Mouse (Mus musculus) ES-CJ7 (cell line): Measurements from ENCODE around the gene Mrpl38.

Experiments
- DNase-seq: peaks from one replicate; pipeline ENCODE4 v3.0.0; 2011; ENCODE audit warnings: low read depth, low spot score

Mrpl38 gene

DNA sequence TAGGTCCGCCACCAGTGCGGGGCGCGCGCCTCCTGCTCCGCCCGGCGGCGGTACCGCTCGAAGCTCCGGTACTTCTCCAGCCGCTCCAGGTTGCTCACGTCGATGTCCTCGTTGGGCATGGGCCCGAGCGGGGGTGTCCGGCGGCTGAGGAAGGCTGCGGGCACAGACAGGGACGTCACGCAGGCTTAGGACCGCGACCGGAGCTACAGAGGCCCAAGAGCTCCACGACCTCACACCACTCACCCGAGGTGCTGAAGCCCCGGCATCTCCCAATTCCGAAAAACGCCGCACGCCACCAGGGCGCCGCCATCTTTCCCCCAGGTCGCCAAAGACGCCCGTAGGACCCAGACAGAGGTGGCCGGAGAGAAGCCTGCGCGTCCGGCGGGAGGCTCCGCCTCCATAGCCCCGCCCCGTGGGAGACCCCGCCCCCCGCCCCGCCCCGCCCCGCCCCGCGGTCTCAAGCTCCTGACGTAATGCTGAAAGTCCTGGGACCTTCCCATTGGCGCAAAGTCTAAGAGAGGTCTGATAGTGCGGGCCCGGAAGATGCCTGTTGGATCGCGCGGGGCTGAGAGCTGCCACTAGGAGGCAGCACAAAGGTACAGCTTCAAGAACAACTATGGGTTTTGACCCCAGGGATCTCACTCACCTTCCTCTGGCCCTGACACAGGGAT, at the start of gene Mrpl38:
Gene Mrpl38 (minus strand): TSS at position 401 of the 671 bp plus-strand sequence.
- peak; percentile 99 for DNase-seq

DNA sequence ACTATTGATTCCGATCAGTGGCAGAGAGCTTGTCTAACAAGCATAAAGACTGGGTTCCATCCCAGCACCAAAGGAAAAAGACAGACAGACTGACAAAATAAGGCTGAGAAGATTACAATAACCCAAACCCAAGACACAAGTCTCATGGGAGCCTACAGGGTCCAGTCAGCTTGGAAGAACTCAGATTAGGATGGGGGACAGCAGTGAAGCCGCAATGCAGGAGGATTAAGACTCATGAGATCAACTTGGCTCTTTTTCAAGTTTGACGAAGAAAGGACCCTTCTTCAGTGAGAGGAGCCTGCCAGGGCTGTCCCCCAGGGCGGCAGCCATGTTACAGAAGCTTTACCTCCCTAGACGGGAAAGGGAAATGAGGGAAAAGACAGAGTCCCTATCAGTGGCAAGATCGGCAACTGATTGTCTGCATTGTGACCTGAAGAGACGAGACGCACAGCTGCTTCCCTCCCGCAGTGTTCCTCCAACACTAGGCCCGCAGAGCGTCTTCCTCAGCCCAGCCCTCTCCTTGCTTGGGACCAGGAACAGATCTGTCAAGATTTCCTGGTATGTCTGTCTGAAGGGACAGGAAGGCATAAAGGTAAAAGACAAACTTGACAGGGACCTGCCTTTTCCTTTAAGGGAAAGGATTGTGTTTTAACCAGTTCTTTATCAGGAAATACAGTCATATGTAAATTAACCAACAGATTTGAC, 48.7 kb upstream of the Mrpl38 start:
- peak; percentile 58 for DNase-seq

DNA sequence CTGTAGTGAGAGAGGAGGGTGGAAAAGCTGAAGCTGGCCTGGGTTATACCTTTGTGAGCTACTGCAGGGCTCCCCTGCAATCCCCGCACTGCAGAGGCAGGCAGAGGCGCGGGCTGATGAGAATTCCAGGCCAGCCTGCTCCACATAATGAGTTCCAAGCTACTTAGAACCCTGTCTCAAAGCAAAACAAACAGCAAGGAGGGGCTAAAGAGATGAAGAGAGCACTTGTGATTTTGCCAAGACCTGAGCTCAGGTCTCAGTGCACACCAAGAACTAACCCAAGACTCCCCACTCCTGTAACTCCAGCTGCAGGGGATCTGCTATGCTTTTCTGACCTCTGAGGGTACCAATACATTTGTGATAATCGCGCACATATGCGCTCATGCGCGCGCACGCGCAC, 47.7 kb upstream of the Mrpl38 start:
- no peak for DNase-seq

DNA sequence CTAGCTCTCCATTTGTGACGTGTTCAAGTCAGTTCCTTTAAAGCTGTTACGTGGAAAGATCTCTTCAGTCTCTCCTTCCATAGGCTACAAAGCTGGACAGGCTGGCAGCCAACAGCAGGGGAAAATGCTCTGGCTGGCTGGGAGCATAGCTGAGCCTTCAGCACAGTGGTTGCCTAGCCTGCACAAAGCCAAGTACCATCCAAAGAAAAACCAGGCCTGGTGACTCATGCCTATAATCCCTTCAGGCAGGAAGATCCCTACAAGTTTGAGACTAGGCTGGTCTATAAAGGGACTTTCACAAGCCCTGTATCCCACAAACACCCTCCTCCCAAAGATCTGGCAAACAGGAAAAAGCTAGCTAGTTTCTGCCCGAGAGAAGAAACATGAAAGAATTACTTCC, 47.2 kb upstream of the Mrpl38 start:
- no peak for DNase-seq

DNA sequence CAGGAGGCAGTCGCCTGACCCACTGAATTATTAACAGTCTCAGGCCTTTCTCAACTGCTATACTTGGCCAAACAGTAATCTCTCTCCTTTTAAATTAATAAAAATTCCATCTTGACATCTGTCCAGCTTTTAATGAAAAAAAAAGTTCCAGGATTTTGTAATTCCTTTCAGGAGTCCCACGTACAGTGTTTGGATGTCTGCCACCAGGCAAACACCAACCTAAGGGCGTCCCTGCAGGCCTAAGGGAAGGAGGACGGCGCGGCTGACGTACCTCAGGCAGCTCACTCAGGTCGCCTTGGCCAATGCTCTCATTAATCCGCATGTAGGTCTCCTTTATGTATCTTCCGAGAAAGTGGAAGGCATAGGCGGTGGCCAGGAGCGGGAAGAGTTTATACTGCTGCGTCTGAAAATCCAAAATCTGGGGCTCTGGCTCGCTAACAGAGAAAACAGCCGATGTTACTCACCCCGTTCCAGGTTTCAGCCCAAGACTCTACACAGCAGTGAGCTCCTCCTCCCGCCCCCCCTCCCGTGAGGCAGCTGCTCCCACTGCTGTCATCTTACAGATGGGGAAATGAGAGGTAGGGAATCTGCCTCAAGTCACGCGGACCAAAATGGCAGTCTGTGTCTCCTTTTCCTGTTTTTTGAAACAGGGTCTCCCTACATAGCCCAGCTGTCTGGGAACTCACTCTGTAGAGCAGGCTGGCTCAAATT, 39.9 kb upstream of the Mrpl38 start:
- DNase-seq: no peak

DNA sequence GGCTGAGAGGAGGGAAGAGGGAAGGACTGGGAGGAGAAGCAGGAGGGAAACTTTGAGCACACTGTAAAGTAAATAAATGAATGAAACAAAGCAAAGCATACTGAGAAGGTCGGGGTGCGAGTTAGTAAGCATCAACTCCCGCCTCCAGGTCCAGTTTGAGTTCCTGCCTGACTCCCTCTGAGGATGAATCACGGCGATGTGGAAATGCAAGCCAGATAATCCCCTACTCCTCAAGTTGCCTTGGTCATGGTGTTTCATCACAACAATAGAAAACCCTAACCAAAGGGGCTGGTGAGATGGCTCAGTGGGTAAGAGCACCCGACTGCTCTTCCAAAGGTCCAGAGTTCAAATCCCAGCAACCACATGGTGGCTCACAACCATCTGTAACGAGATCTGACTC, 37.3 kb upstream of the Mrpl38 start:
- no peak for DNase-seq

DNA sequence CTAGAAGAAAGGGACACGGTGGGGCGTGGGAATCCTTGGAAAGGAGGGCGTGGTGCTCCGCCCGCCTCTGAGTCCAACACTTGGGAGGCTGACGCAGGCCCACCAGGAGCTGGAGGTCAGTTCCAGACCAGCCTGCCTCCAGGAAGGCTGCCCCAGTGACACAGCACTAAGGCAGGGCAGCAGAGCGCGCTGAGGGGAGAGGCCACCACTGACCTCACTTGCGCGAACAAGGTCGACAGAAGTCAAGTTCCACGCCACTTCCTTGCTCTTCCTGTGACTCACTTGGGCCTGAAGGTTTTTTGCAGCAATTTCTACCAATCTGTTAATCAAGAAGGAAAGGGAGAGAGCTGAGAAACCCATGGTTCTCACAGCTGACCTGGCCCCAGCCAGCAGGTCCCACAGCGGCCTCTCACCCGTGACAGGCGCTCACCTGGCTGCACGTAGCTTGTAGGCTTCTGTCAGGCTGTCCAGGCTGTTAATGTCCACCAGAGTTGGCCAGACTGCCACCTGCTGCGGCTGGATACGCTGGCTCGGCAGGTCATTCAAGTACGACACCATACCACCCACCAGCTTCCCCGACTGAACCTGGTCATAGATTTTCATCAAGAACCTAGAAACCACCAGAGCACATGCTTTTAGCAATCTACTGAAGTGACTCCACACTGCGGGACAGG, 36.2 kb upstream of the Mrpl38 start:
- DNase-seq: no peak

DNA sequence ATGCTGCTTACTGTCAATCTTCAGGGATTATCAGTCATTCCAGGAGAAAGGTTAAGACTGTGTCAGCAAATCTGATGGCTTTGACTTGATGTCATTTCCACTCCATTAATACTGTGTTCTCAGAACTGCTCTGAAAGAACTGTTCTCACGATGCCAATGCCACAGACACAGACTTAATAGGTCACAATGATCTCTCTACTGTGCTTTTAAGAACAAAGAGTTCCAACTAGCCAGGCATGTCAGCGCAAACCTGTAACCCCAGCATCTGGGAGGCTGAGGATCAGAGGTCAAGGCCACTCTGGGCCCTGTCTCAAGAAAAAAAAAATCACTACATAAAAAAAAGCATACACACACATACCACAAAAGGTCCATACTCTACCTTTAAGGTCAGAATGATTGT, 33.3 kb upstream of the Mrpl38 start:
- DNase-seq: no peak

DNA sequence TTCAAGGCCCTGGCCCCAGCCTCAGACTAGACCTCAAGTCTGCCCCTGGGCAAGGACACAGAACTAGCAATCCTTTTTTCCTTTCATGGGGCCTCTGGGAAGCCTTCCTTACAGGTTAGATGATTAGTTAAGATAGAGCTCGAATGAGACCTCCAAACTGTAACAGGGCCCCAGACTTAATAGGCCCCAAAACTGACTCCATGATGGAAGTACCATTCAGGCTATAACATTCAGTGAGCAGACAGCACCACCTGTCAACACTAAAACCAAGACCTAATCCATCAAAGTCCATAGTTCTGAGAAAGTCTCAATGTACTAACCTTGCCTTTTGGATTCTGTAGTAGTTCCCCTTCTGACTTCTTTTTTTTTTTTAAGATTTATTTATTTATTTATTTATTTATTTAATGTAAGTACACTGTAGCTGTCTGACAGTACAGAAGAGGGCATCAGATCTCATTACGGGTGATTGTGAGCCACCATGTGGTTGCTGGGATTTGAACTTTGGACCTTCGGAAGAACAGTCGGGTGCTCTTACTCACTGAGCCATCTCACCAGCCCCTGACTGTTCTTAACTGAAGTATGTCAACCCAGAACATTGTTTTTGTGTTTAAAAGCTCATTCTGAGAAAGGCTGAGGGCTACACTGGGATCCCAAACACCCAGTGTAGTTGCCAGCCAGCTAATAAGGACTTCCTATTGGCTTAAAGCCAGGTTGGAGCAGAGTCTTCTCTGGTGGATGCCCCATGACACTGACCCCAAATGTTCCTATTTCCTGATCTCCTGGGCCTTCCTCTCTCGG, 31.5 kb upstream of the Mrpl38 start:
- no peak for DNase-seq

DNA sequence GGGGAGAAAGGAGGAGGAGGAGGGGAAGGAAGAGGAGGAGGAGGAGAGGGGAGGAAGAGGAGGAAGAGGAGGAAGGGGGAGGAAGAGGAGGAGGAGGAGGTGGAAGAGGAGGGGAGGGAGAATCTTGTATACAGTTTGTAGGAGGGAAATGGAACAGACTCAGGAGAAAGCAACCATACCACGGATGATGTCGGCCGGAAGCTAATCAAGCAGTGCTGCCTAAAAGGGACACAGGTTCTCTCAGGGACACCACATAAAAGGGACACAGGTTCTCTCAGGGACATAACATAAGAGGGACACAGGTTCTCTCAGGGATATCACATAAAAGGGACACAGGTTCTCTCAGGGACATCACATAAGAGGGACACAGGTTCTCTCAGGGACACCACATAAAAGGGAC, 30.5 kb upstream of the Mrpl38 start:
- DNase-seq: no peak

DNA sequence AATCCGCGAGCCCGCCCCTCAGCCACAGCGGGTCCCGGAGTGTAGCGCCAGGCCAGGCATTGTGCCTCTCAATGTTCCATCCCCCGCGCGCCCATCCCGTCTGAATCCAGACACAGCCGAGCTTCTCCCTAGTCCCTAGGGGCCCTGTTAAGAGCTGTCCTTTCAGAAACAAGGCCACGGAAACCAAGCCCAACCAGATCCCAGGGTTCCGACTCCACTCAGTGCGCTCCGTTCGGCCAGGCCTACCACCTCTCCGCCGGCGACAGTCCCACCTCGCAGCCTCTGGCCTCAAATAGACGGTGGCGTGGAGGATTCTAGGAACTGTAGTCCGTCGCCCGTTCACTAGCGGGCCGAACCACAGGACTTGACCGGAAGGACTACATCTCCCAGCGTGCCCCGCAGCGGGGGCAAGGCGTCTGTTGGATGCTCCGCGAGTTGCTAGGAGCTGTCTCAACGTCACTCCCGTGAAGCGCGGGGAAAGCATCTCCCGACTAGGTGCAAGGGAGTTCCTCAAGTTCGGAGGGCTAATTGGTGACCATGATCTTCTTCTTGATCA, 29.3 kb upstream of the Mrpl38 start, which contains the start of gene Fbf1:
Gene Fbf1 (minus strand): TSS at position 283 of the 556 bp plus-strand sequence.
- DNase-seq: peak; percentile 97

DNA sequence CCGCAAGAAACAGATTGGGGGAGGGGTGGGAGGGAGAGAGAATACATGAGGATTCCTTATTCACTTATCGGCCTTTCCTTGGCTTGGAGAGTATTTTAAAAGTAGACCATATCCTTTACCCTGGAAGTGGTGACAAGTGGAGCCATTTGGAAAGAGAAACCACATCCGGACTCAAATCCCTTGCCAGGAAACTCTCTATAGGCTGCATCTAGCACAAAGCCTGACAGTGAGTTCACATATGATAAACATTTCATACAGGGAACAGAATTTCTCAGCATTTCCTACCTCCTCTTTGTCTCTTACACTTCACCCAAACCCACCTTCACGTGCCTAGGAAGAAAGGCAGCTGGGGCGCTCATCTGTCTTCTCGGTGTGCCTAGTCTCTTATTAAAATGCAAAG, 28.6 kb upstream of the Mrpl38 start:
- no peak for DNase-seq

DNA sequence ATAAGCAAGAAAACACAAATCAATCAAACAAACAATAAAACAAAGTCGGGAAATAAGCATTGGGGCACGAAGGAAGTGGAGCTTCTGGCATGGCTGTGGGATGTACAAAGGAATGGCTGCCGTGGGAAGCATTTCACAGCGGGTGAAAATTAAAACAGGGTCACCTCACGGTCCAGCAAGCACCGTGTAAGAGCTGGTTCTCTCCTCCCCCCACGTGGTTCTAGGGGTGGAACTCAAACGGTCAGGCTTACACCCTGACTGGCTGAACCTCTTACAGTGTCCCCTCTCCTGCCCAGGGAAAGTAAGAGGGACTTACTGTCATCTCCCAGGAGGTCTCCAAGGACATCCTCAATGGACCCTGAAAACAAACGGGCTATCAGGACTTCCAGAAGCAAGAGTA, 24.3 kb upstream of the Mrpl38 start:
- DNase-seq: no peak

DNA sequence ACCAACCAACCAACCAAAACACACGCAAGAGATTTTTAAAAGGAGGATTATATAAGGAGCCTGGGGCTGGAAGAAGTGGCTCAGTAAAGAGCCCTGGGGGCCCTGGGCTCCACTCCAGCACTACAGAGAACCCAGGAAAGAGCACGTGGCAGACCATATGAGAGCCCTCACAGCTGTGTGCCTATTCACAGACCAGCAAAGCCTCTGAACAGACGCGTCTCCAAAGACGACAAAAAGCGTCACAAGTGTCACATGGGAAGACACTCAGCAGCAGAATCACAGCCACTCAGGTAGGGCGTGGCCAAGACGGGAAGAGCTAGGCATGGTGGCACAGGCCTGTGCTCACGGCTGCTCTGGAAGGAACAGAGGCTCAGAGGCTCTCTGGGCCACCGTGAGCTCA, 23.5 kb upstream of the Mrpl38 start:
- DNase-seq: peak; percentile 55

DNA sequence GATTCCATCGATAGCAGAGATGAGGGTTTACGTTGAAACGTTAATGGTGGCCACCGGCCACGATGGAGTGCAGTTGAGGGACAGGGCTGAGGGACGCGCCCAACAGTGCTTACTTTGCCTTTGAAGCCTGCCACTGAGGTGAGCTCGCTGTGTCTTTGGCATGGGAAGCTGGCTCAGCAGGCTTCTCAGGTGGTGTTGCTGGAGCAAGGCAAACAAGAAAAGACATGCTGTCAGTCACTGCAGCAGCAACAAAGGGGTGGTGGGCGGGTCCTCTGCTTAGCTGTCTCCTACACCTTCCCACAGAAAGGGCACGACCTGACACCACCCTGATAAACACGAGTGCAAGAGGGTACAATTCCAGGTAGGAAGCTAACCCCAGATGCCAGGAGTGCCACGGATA, 22.6 kb upstream of the Mrpl38 start:
- DNase-seq: no peak

DNA sequence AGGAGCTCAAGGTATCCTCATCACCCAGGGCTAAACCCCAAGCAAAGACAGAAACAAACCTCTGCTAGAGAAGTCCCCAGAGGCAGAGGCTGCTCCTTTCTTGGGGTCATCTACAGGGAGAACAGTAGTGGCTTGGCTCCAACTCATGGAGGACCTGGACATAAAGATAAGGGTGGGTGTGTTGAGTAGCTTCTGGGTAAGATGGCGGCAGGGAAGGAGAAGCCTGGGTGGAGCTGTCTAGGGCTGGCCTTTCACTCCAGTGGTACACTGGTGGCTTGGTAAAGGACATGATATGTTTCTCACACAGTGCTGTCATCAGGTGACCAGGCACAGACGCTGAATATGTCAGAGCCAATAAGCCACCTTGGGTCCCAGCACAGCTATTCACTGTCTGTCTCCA, 12.3 kb upstream of the Mrpl38 start:
- no peak for DNase-seq

DNA sequence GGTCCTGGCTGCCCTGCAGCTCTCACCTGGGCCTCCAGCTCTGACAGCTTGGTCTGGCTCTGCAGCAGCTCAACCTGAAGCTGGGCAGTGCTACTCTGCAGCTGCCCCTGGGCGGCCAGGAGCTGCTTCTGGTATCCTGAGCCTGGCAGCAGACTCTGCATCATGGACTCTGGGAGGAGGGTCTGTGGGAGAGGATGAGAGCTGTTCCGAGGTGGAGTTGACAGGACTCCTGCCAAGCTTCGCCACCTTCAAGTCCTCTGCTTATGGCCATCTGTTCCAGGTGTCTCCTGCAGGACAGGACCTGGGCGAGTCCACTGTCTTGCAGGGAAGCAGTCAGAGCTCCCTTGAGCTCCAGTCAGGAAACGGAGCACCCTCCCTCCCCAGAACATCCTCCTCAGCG, 10.7 kb upstream of the Mrpl38 start:
- DNase-seq: no peak

DNA sequence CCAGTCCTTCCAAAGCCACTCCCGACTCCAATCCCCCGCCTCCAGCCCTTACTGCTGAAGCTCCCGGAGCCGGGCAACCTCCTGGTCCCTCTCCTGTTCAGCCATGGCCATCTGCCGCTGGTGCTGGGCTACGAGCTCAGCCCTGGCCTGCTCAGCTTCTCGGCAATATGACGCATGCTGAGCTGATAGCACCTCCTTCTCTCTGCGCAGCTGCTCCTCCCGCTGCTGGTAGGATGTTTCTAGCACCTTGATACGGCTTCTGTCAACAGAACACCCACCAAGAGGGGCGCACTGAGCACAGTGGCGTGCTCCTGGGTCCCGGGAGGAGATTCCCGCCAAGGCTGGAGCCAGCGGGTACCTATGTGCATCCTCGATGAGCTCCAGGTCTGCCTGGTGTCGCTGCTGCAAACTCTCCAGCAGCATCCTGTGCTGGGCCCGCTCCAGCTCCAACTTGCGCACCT, 10.1 kb upstream of the Mrpl38 start:
- DNase-seq: peak; percentile 35

DNA sequence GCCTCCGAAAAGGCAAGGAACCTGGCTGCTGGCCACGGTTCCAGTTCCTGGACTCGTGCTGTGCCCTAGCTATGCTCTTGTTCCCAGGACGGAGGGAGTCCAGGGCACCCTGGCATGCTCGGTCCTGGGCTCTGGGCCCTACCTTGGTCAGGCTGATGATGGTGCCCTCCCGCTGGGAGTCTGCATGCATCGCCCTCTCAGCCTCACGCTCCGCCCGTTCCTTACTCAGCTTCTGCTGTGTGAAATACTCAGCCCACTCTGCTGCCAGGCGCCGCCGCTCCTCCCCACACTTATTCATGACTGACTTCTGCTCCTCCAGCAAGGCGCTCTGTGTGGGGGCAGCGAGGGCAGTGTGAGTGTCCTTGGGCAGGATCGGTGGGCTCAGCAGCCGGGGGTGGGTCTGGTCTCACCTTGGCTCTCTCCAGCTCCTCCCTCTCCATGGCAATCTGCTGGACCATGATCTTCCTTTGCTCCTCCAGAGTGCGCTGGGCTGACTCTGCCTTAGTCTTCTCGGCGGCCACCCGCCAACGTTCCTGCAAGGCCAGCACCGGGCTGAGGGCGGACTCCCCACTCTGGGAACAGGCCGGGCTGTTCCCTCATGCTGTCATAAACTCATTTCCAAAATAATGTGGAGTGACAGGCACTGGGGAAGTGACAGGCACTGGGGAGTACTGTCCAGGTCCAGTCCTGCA, 7.8 kb upstream of the Mrpl38 start:
- DNase-seq: no peak
